In the genomic region with DNA sequence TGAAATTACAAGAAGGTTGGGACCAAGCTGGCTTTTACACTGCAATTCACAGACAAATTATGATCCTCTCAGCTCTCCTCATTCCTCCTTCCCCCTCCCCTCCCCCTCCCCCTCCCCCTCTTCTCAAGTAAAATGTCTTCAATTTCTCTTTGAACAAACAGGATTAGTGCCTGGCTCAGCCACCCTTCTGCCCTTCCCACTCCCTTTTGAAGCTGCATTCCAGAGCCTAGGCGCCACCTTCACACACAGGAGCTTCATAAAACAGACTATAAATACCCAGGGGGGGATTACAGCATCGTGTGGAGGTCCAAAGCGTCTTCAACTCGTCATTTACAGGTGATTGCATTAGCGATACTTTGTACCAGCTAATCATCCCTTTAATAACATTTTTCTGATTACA, we compare ENCODE assay signal across 15 mouse cellular contexts. TPM values are rescaled to one million over a fixed set of nuclear protein-coding genes. Genes with fewer than 3 reads are reported as not detected.
DNase-seq lines count a peak whose midpoint lies in the region; ATAC-seq and TF ChIP-seq lines count a peak whose summit lies in the region.
"Had no signal": no experiment of that assay in that cellular context is flagged by ENCODE, and none has a peak within 500 bp of the region (broad histone marks: within the 10 kb centered on the region; RNA-seq: fewer than 3 reads in every experiment).

No protein-coding gene starts in this region.

- no peak for ATAC-seq in heart, embryonic 13.5 days (ENCODE audit: extremely low read depth, insufficient number of reproducible peaks, low FRiP score, low TSS enrichment)
- ATAC-seq in lung, embryonic 16.5 days (ENCODE audit: low read depth): 0 out of 2 replicates have a peak, but pooled peaks have one; percentile 23
- no peak for ATAC-seq in stomach, embryonic 15.5 days (ENCODE audit: insufficient read depth, low FRiP score, low read depth)
- ATAC-seq: intestine, postnatal 0 days; liver, embryonic 12.5 days had no signal

- no peak for TF ChIP-seq POLR2A in brain, embryonic 14.5 days (IDR thresholded peaks at IDR 0.05; ENCODE audit: borderline replicate concordance, extremely low read depth, insufficient read depth, insufficient read length, poor library complexity, severe bottlenecking)

- no peak for DNase-seq in heart, postnatal 25 days (ENCODE audit: low spot score)
- DNase-seq in lung, postnatal 14 days: no peak
- peak; percentile 63 for DNase-seq in brain, embryonic 14.5 days (ENCODE audit: low read depth)
- DNase-seq in embryo, embryonic 10.5 days (ENCODE audit: low spot score): no peak
- DNase-seq: cerebellum, adult 8-10 months; embryo, embryonic 11 days; gastrocnemius, postnatal 10 days; kidney, postnatal 10 days; right cerebral cortex, adult 18-20 months; spleen, adult 18-20 months had no signal

- TF ChIP-seq CTCF in brain, embryonic 14.5 days (IDR thresholded peaks at IDR 0.05; ENCODE audit: borderline replicate concordance, extremely low read depth, insufficient read depth, insufficient read length): no peak

- peaks cover 45% of the 10 kb centered on the region for H3K36me3 ChIP-seq in heart, embryonic 13.5 days
- H3K36me3 ChIP-seq in lung, embryonic 16.5 days (ENCODE audit: control insufficient read depth, insufficient read depth, low read length): no peaks in the 10 kb centered on the region; the same call in 1 of the 2 replicates
- no peaks in the 10 kb centered on the region for H3K36me3 ChIP-seq in stomach, embryonic 15.5 days
- H3K36me3 ChIP-seq: liver, embryonic 12.5 days had no signal

- no peaks in the 10 kb centered on the region for H3K27me3 ChIP-seq in heart, embryonic 13.5 days (replicated peaks)
- H3K27me3 ChIP-seq in lung, embryonic 16.5 days (ENCODE audit: control insufficient read depth, insufficient read depth, low read depth, low read length): no peaks in the 10 kb centered on the region
- no peaks in the 10 kb centered on the region for H3K27me3 ChIP-seq in stomach, embryonic 15.5 days (replicated peaks)
- H3K27me3 ChIP-seq: liver, embryonic 12.5 days had no signal

- no peak overlapping the region for H3K4me3 ChIP-seq in heart, embryonic 13.5 days
- no peak overlapping the region for H3K4me3 ChIP-seq in lung, embryonic 16.5 days (ENCODE audit: low read length)
- H3K4me3 ChIP-seq in stomach, embryonic 15.5 days (replicated peaks): no peak overlapping the region
- H3K4me3 ChIP-seq: liver, embryonic 12.5 days had no signal

- intact Hi-C loops in heart, postnatal 25 days (cut with DNase I): loop anchor here (5.0 kb wide), 1 partner anchor 36 kb away; no protein-coding TSS in a partner anchor

- H3K27ac ChIP-seq in heart, embryonic 13.5 days (replicated peaks): peak overlapping the region; percentile 61; the same call in 1 of the 2 replicates
- H3K27ac ChIP-seq in lung, embryonic 16.5 days (ENCODE audit: low read length): peak overlapping the region; percentile 71
- peak overlapping the region; percentile 46; the same call in 1 of the 2 replicates for H3K27ac ChIP-seq in stomach, embryonic 15.5 days
- H3K27ac ChIP-seq: liver, embryonic 12.5 days had no signal

- no peaks in the 10 kb centered on the region for H3K9me3 ChIP-seq in heart, embryonic 13.5 days
- 0 out of 2 replicates have a peak, but pooled peaks cover 2% of the 10 kb centered on the region for H3K9me3 ChIP-seq in lung, embryonic 16.5 days (ENCODE audit: control insufficient read depth, low read length)
- H3K9me3 ChIP-seq in stomach, embryonic 15.5 days: no peaks in the 10 kb centered on the region
- H3K9me3 ChIP-seq: liver, embryonic 12.5 days had no signal

- peak overlapping the region; percentile 44 for H3K4me2 ChIP-seq in heart, embryonic 13.5 days
- no peak overlapping the region for H3K4me2 ChIP-seq in lung, embryonic 16.5 days (ENCODE audit: low read depth, low read length)
- H3K4me2 ChIP-seq in stomach, embryonic 15.5 days: no peak overlapping the region; the same call in 1 of the 2 replicates
- H3K4me2 ChIP-seq: liver, embryonic 12.5 days had no signal

- 18% methylated on average over 5 of the region's 5 CpGs for WGBS in heart, embryonic 13.5 days
- WGBS in lung, embryonic 16.5 days: 19% methylated on average over 5 of the region's 5 CpGs
- 18% methylated on average over 5 of the region's 5 CpGs for WGBS in stomach, embryonic 15.5 days

- H3K4me1 ChIP-seq in heart, embryonic 13.5 days: peaks cover 80% of the 10 kb centered on the region
- H3K4me1 ChIP-seq in lung, embryonic 16.5 days (replicated peaks; ENCODE audit: control insufficient read depth, insufficient read depth, low read length): peaks cover 34% of the 10 kb centered on the region
- peaks cover 29% of the 10 kb centered on the region for H3K4me1 ChIP-seq in stomach, embryonic 15.5 days
- H3K4me1 ChIP-seq: liver, embryonic 12.5 days had no signal

- no peak overlapping the region for H3K9ac ChIP-seq in heart, embryonic 13.5 days
- no peak overlapping the region for H3K9ac ChIP-seq in lung, embryonic 16.5 days (ENCODE audit: low read length)
- H3K9ac ChIP-seq in stomach, embryonic 15.5 days: no peak overlapping the region
- H3K9ac ChIP-seq: liver, embryonic 12.5 days had no signal

RNA-seq across cellular contexts. Expression of a gene that starts 6.5 kb away (rescaled TPM):
- polyA plus RNA-seq in heart, embryonic 13.5 days (2015; fragmentation: Nextera tagmentation; extraction: Ambion mirVana): 30.6 and 32.6 TPM in 2 replicates
- 100 to 1,000 TPM; 344 to 368 TPM for total RNA-seq in heart, postnatal 25 days (2021)
- polyA plus RNA-seq in lung, embryonic 16.5 days (2015; fragmentation: Nextera tagmentation; extraction: Ambion mirVana): 18.9 and 23.1 TPM in 2 replicates
- 7.3 and 7.8 TPM in 2 replicates for polyA plus RNA-seq in brain, embryonic 14.5 days (2012; rRNA removed)
- 23.0 and 27.2 TPM in 2 replicates for polyA plus RNA-seq in stomach, embryonic 15.5 days (2015; fragmentation: Nextera tagmentation; extraction: Ambion mirVana)
